Mouse (Mus musculus): ENCODE measurements around the gene Rhox4b. TPM values are rescaled to one million over a fixed set of nuclear protein-coding genes. Genes with fewer than 3 reads are reported as not detected.
"Not testable (repeated sequence)": the region's sequence is repeated elsewhere in the genome, so short reads cannot be mapped to it uniquely, and the experiment has no call there.

Gene Rhox4b
- total RNA-seq (2021) = not detected

DNA sequence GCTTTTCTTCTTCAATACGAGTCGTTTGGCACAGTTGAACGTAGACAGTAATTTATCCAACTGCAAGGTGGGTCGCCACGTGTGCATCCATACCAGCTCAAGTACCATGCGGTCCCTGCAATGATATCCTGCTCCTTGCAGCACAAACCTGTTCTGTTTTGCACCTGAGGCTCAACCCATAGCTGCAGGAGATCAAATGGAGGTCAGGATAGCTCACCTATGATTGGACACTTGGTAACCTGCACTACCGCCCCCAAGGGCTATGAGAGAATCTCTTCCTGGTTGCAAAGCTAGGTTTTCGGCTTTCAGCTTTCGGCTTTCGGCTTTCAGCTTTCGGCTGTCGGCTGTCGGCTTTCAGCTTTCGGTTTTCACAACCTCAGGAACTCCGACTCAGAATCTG lies at the start of gene Rhox4b:
Rhox4b (plus strand) TSS at position 301 of the 400 bp plus-strand sequence.
- not testable (repeated sequence) for DNase-seq (ENCODE audit: extremely low spot score in 1 of 2, low spot score in 1 of 2)

DNA sequence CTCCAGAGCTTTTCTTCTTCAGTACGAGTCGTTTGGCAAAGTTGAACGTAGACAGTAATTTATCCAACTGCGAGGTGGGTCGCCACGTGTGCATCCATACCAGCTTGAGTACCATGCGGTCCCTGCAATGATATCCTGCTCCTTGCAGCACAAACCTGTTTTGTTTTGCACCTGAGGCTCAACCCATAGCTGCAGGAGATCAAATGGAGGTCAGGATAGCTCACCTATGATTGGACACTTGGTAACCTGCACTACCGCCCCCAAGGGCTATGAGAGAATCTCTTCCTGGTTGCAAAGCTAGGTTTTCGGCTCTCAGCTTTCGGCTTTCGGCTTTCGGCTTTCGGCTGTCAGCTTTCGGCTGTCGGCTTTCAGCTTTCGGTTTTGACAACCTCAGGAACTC lies 41.7 kb upstream of the Rhox4b start, which contains the start of gene Rhox4a2:
Rhox4a2 (plus strand) TSS at position 301 of the 400 bp plus-strand sequence.
- DNase-seq (ENCODE audit: extremely low spot score in 1 of 2, low spot score in 1 of 2) = not testable (repeated sequence)

DNA sequence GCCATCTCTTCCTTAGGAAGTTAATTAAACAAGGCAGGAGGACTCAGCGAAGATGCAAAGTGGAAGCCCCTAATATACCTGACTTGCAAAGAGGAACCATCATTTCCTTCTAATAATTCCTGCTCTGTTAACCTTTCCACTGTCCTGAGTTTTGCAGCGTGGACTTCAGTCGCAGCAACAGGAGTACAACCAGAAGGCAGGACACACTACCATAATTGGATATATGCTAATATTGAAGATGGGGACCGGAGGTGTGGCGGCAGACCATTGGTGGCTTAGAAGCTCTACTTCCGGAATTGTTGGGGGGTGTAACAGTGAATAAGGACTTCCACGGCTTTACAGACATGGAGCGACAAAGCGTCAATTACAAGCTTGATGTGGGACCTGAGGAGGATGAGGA lies 20.5 kb upstream of the Rhox4b start, which contains the start of gene Rhox2b:
Rhox2b (plus strand) TSS at position 301 of the 400 bp plus-strand sequence.
- DNase-seq (ENCODE audit: extremely low spot score in 1 of 2, low spot score in 1 of 2) = not testable (repeated sequence)

DNA sequence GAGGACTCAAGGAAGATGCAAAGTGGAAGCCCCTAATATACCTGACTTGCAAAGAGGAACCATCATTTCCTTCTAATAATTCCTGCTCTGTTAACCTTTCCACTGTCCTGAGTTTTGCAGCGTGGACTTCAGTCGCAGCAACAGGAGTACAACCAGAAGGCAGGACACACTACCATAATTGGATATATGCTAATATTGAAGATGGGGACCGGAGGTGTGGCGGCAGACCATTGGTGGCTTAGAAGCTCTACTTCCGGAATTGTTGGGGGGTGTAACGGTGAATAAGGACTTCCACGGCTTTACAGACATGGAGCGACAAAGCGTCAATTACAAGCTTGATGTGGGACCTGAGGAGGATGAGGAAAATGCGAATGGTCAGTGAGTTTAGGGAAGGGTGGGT lies 21.1 kb downstream of the Rhox4b start, which contains the start of gene Rhox2c:
Rhox2c (plus strand) TSS at position 301 of the 400 bp plus-strand sequence.
- not testable (repeated sequence) for DNase-seq (ENCODE audit: extremely low spot score in 1 of 2, low spot score in 1 of 2)

DNA sequence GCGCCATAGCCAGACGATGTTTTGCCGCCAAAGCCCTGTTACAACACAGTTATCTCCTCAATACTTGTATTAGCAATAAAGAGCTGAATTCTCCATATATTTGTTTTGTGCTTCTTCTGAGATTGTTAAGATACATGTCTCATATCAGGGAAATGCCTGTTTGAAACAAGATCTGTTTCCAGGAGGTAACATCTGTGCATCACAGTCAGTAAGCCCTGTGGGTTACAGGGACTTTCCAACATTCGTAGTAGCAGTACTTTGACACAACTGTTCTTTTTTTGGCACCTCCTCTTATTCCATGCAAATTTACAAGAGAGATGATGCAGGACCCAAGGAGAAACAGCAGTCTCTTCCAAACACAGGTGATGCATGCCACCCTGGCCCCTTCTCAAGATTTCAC lies 26.0 kb downstream of the Rhox4b start, which contains the start of gene Rhox3c:
Rhox3c (plus strand) TSS at position 301 of the 400 bp plus-strand sequence.
- not testable (repeated sequence) for DNase-seq (ENCODE audit: extremely low spot score in 1 of 2, low spot score in 1 of 2)

DNA sequence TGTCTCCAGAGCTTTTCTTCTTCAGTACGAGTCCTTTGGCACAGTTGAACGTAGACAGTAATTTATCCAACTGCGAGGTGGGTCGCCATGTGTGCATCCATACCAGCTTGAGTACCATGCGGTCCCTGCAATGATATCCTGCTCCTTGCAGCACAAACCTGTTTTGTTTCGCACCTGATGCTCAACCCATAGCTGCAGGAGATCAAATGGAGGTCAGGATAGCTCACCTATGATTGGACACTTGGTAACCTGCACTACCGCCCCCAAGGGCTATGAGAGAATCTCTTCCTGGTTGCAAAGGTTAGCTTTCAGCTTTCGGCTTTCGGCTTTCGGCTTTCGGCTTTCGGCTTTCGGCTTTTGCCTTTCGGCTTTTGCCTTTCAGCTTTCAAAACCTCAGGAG lies 47.7 kb downstream of the Rhox4b start, which contains the start of gene Rhox4c:
Rhox4c (plus strand) TSS at position 301 of the 400 bp plus-strand sequence.
- DNase-seq (ENCODE audit: extremely low spot score in 1 of 2, low spot score in 1 of 2) = not testable (repeated sequence)

Other genes starting within 250 kb of the Rhox4b start
- gene Ndufa1, start 241.3 kb upstream of the Rhox4b start, total RNA-seq (2021) = 100 to 1,000 TPM; 225 to 256 TPM
- gene Rnf113a1, start 241.2 kb upstream of the Rhox4b start, total RNA-seq (2021) = 1 to 10 TPM; 7.3 TPM
- not detected for gene Gm9, start 221.5 kb upstream of the Rhox4b start, total RNA-seq (2021)
- gene Rhox1, start 210.2 kb upstream of the Rhox4b start, total RNA-seq (2021) = not detected
- not detected for gene Rhox2a, start 187.5 kb upstream of the Rhox4b start, total RNA-seq (2021)
- not detected for gene Rhox3a, start 182.6 kb upstream of the Rhox4b start, total RNA-seq (2021)
- gene Rhox4a, start 167.2 kb upstream of the Rhox4b start, total RNA-seq (2021) = not detected
- gene Rhox3a2, start 52.5 kb upstream of the Rhox4b start, total RNA-seq (2021) = not detected
- not detected for gene Rhox4a2, start 41.6 kb upstream of the Rhox4b start, total RNA-seq (2021)
- gene Rhox2b, start 20.4 kb upstream of the Rhox4b start, total RNA-seq (2021) = not detected
- gene Rhox2c, start 21.2 kb downstream of the Rhox4b start, total RNA-seq (2021) = not detected
- not detected for gene Rhox3c, start 26.1 kb downstream of the Rhox4b start, total RNA-seq (2021)
- not detected for gene Rhox4c, start 47.8 kb downstream of the Rhox4b start, total RNA-seq (2021)
- not detected for gene Rhox2d, start 60.9 kb downstream of the Rhox4b start, total RNA-seq (2021)
- not detected for gene Rhox4d, start 81.9 kb downstream of the Rhox4b start, total RNA-seq (2021)
- gene Rhox2e, start 98.0 kb downstream of the Rhox4b start, total RNA-seq (2021) = not detected
- not detected for gene Rhox3e, start 109.5 kb downstream of the Rhox4b start, total RNA-seq (2021)
- not detected for gene Rhox4e, start 124.9 kb downstream of the Rhox4b start, total RNA-seq (2021)
- not detected for gene Rhox2f, start 138.9 kb downstream of the Rhox4b start, total RNA-seq (2021)
- gene Rhox3f, start 148.5 kb downstream of the Rhox4b start, total RNA-seq (2021) = not detected
- not detected for gene Rhox4f, start 175.2 kb downstream of the Rhox4b start, total RNA-seq (2021)
- not detected for gene Rhox3g, start 196.1 kb downstream of the Rhox4b start, total RNA-seq (2021)
- not detected for gene Rhox2g, start 211.0 kb downstream of the Rhox4b start, total RNA-seq (2021)
- not detected for gene Rhox4g, start 218.8 kb downstream of the Rhox4b start, total RNA-seq (2021)
- gene Rhox3h, start 236.3 kb downstream of the Rhox4b start, total RNA-seq (2021) = not detected
- not detected for gene Rhox2h, start 240.8 kb downstream of the Rhox4b start, total RNA-seq (2021)

Data from layer of hippocampus, postnatal 25 days (tissue).